Comparison of ENCODE assay signal across 15 mouse cellular contexts in the genomic region with DNA sequence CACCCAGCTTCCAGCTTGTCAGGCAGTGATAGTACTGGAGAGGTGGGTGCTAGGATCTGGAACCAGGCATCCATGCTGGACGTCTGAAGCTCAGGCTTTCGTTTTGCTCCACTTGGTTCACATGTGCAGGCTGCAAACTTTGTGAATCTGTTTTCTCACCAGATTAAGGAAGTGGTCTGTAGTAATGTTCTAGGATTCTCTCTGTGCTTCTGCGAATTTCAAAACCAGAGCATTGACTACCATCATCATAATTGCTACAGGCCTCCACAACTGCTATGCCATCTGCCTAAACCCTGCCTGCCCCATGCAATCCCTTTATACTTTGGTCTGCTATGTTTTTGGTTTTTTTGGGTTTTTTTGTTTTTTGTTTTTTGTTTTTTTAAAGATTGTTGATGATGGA. TPM values are rescaled to one million over a fixed set of nuclear protein-coding genes. Genes with fewer than 3 reads are reported as not detected.
"Had no signal": no experiment of that assay in that cellular context is flagged by ENCODE, and none has a peak within 500 bp of the region (broad histone marks: within the 10 kb centered on the region; RNA-seq: fewer than 3 reads in every experiment).

No protein-coding gene starts in this region.

- ATAC-seq: liver, embryonic 12.5 days; midbrain, embryonic 15.5 days had no signal

- DNase-seq: kidney, adult 11 months; kidney, adult 8-10 months; kidney, postnatal 10 days; kidney, postnatal 36 days; left cerebral cortex, postnatal 4 days; liver; lung, adult 18-20 months; lung, postnatal 10 days; lung, postnatal 36 days; retina, postnatal 1 day; thymus, adult 18-20 months; thymus, postnatal 36 days had no signal

RNA-seq across cellular contexts. Expression of a gene that starts 59.2 kb away (rescaled TPM):
- total RNA-seq: neutrophil, adult 5-6 weeks had no signal
